Mouse (Mus musculus): ENCODE measurements around the gene Zbtb11. TPM values are rescaled to one million over a fixed set of nuclear protein-coding genes. Genes with fewer than 3 reads are reported as not detected.
"Not testable (repeated sequence)": the region's sequence is repeated elsewhere in the genome, so short reads cannot be mapped to it uniquely, and the experiment has no call there.

Gene Zbtb11
- polyA plus RNA-seq, 2 experiments, result 12.3 to 17.7 TPM

GRCm38 (mm10) chr16:55950946-55951678 is 22.6 kb upstream of the Zbtb11 start:
- no peak overlapping the region for H3K27ac ChIP-seq (replicated peaks; ENCODE audit: low read depth, low read length)
- no peak overlapping the region for H3K9ac ChIP-seq (ENCODE audit: low read depth, low read length, severe bottlenecking)
- peak; percentile 37; the same call in 1 of the 2 replicates for ATAC-seq (ENCODE audit: low FRiP score, low read depth)
- 43% methylated on average over 19 of the region's 19 CpGs for WGBS
- no peaks in the 10 kb centered on the region for H3K36me3 ChIP-seq (ENCODE audit: control insufficient read depth, insufficient read depth, low read length)
- no peaks in the 10 kb centered on the region for H3K9me3 ChIP-seq (ENCODE audit: control insufficient read depth, low read length)
- no peak overlapping the region for H3K4me2 ChIP-seq (replicated peaks; ENCODE audit: low read depth, low read length, severe bottlenecking)
- peak; percentile 79 for DNase-seq (ENCODE audit: low spot score)
- no peak overlapping the region for H3K4me3 ChIP-seq (replicated peaks; ENCODE audit: low read length)
- no peak for TF ChIP-seq POLR2A (IDR thresholded peaks at IDR 0.05; ENCODE audit: borderline replicate concordance, extremely low read depth, insufficient read depth, insufficient read length)
- no peaks in the 10 kb centered on the region for H3K27me3 ChIP-seq (ENCODE audit: control insufficient read depth, insufficient read depth, low read length)
- H3K4me1 ChIP-seq (ENCODE audit: control insufficient read depth, insufficient read depth, low read length), result no peaks in the 10 kb centered on the region

GRCm38 (mm10) chr16:55951679-55952327 is 21.9 kb upstream of the Zbtb11 start:
- DNase-seq (ENCODE audit: low spot score), result no peak
- Histone ChIP-seq H3K4me2 (replicated peaks; ENCODE audit: low read depth, low read length, severe bottlenecking) (no peak overlapping the region), H3K9me3 (ENCODE audit: control insufficient read depth, low read length) (no peaks in the 10 kb centered on the region), H3K27me3 (ENCODE audit: control insufficient read depth, insufficient read depth, low read length) (no peaks in the 10 kb centered on the region), H3K4me3 (replicated peaks; ENCODE audit: low read length) (no peak overlapping the region), H3K4me1 (ENCODE audit: control insufficient read depth, insufficient read depth, low read length) (no peaks in the 10 kb centered on the region), H3K27ac (replicated peaks; ENCODE audit: low read depth, low read length) (no peak overlapping the region), H3K36me3 (ENCODE audit: control insufficient read depth, insufficient read depth, low read length) (no peaks in the 10 kb centered on the region), H3K9ac (ENCODE audit: low read depth, low read length, severe bottlenecking) (no peak overlapping the region)
- WGBS, result 73% methylated on average over 7 of the region's 7 CpGs
- ATAC-seq (ENCODE audit: low FRiP score, low read depth), result no peak
- no peak for TF ChIP-seq POLR2A (IDR thresholded peaks at IDR 0.05; ENCODE audit: borderline replicate concordance, extremely low read depth, insufficient read depth, insufficient read length)

DNA sequence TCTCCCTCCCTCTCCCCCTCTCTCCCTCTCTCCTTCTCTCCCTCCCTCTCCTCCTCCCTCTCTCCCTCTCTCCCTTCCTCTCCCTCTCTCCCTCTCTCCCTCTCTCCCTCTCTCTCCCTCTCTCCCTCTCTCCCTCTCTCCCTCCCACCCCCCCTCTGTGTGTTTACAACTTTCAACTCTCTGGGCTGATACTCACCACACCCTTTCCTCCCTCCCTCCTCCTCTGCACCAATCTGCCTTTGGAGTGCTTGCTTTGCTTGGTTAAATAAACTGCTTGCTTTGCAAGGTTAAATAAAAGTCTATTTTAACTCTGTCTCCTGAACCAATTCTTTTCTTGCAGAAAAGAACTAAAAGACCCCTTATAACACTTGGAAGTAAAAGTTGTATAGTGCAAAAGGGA is 20.9 kb upstream of the Zbtb11 start:
- Histone ChIP-seq H3K4me2 (replicated peaks; ENCODE audit: low read depth, low read length, severe bottlenecking) (no peak overlapping the region), H3K4me3 (replicated peaks; ENCODE audit: low read length) (no peak overlapping the region), H3K9ac (ENCODE audit: low read depth, low read length, severe bottlenecking) (no peak overlapping the region), H3K9me3 (ENCODE audit: control insufficient read depth, low read length) (no peaks in the 10 kb centered on the region), H3K36me3 (ENCODE audit: control insufficient read depth, insufficient read depth, low read length) (no peaks in the 10 kb centered on the region), H3K27me3 (ENCODE audit: control insufficient read depth, insufficient read depth, low read length) (no peaks in the 10 kb centered on the region), H3K27ac (replicated peaks; ENCODE audit: low read depth, low read length) (no peak overlapping the region), H3K4me1 (ENCODE audit: control insufficient read depth, insufficient read depth, low read length) (no peaks in the 10 kb centered on the region)
- DNase-seq (ENCODE audit: low spot score), result no peak
- ATAC-seq (ENCODE audit: low FRiP score, low read depth), result no peak
- TF ChIP-seq POLR2A (IDR thresholded peaks at IDR 0.05; ENCODE audit: borderline replicate concordance, extremely low read depth, insufficient read depth, insufficient read length), result no peak

DNA sequence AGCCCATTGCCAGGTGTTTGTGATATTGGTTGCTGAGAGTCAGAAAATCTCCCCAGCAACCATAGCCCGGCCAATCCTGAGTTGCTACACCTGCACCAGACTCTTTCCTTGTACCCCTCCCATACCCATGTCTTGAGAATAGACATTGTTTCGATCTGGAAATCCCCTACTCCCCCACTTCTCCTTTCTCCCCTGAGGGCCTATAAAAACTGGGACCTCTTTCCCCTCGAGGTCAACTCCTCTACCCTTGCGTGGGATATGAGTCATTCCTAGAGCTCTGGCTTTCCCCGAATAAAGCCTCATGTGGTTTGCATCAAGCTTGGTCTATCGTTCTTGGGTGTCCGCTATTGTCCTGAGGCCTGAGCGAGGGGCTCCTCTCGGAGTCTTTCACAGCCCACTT is 19.5 kb upstream of the Zbtb11 start:
- H3K9ac ChIP-seq (ENCODE audit: low read depth, low read length, severe bottlenecking); H3K9me3 ChIP-seq (ENCODE audit: control insufficient read depth, low read length); H3K4me2 ChIP-seq (replicated peaks; ENCODE audit: low read depth, low read length, severe bottlenecking); H3K4me3 ChIP-seq (replicated peaks; ENCODE audit: low read length); H3K27ac ChIP-seq (replicated peaks; ENCODE audit: low read depth, low read length); H3K4me1 ChIP-seq (ENCODE audit: control insufficient read depth, insufficient read depth, low read length); ATAC-seq (ENCODE audit: low FRiP score, low read depth); H3K27me3 ChIP-seq (ENCODE audit: control insufficient read depth, insufficient read depth, low read length); DNase-seq (ENCODE audit: low spot score); H3K36me3 ChIP-seq (ENCODE audit: control insufficient read depth, insufficient read depth, low read length): not testable (repeated sequence)
- WGBS, result 90% methylated on average over 9 of the region's 9 CpGs

DNA sequence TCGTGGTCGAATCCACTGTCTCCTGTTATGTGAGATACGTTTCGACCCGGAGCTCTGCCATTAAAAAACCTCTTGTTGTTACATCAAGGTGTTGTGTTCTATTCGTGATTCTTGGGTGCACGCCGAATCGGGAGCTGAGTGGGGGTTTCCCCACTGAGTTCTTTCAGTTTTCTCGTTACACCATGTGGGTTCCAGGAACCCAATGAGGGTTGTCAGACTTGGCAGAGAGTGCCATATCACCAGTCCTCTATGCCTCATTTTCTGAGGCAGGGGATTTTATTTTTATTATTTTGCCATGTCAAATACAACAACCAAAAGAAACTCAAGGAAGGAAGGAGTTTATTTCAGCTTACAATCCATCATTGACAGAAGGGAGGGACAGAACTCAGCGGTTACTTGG is 10.6 kb upstream of the Zbtb11 start:
- H3K4me3 ChIP-seq (replicated peaks; ENCODE audit: low read length); H3K9ac ChIP-seq (ENCODE audit: low read depth, low read length, severe bottlenecking); ATAC-seq (ENCODE audit: low FRiP score, low read depth); DNase-seq (ENCODE audit: low spot score); H3K27me3 ChIP-seq (ENCODE audit: control insufficient read depth, insufficient read depth, low read length); H3K9me3 ChIP-seq (ENCODE audit: control insufficient read depth, low read length); H3K36me3 ChIP-seq (ENCODE audit: control insufficient read depth, insufficient read depth, low read length); H3K4me2 ChIP-seq (replicated peaks; ENCODE audit: low read depth, low read length, severe bottlenecking); H3K27ac ChIP-seq (replicated peaks; ENCODE audit: low read depth, low read length); H3K4me1 ChIP-seq (ENCODE audit: control insufficient read depth, insufficient read depth, low read length): not testable (repeated sequence)
- 89% methylated on average over 6 of the region's 11 CpGs for WGBS
